Mouse (Mus musculus): ENCODE data around the gene Smn1.
"Not testable (repeated sequence)": the region's sequence is repeated elsewhere in the genome, so short reads cannot be mapped to it uniquely, and the experiment has no call there.

The Smn1 gene

GRCm38 (mm10) chr13:100124423-100125257, at the start of gene Smn1:
TSS of gene Smn1 (plus strand) at chr13:100124852.
- DNase-seq (ENCODE audit: low read depth), result peak; percentile 83

DNA sequence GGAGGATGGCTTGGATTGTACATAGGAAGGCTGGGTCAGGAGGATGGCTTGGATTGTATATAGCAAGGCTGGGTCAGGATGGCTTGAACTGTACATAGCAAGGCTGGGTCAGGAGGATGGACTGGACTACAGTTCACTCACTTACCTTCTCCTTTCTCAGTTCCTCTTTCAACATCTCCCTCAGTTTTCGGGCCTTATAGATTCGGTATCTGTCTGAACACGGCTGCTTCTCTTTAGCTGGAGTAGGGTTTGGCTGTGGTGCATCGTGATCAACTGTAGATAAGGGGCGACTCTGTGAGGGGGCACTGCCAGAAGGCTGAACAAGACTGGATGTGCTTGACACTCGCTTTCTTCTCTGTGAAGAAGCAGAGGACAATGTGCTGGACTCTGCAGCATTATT, 25.8 kb upstream of the Smn1 start:
- DNase-seq (ENCODE audit: low read depth), result no peak

GRCm38 (mm10) chr13:100103052-100103658, 21.5 kb upstream of the Smn1 start:
- DNase-seq (ENCODE audit: low read depth), result no peak

DNA sequence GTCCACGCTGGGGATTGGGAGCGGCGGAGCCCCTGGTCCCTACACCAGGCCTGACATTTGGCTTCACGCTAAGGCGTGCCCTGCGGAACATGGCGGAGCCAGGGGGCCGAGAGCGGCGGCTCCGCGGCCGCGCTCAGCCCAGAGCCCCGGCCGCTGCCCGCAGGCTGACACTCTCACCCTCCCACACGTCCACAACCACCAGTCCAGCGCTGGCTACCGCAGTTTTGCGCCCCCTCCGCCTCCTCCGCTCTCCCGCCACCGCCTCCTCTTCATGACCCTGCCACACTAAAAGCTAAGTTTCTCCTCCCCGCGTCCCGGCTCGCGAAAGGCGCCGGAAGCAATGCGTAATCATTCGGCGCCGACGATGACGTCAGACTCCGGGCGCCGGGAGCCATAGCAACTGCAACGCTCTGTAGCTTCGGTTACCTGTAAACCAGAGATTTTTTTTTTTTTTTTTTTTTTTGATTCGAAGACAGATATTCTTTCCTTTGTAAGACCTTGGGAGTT, 20.9 kb upstream of the Smn1 start, which contains the start of gene Bdp1:
Gene Bdp1 (minus strand): TSS at position 323 of the 507 bp plus-strand sequence.
- peak; percentile 85 for DNase-seq (ENCODE audit: low read depth)

DNA sequence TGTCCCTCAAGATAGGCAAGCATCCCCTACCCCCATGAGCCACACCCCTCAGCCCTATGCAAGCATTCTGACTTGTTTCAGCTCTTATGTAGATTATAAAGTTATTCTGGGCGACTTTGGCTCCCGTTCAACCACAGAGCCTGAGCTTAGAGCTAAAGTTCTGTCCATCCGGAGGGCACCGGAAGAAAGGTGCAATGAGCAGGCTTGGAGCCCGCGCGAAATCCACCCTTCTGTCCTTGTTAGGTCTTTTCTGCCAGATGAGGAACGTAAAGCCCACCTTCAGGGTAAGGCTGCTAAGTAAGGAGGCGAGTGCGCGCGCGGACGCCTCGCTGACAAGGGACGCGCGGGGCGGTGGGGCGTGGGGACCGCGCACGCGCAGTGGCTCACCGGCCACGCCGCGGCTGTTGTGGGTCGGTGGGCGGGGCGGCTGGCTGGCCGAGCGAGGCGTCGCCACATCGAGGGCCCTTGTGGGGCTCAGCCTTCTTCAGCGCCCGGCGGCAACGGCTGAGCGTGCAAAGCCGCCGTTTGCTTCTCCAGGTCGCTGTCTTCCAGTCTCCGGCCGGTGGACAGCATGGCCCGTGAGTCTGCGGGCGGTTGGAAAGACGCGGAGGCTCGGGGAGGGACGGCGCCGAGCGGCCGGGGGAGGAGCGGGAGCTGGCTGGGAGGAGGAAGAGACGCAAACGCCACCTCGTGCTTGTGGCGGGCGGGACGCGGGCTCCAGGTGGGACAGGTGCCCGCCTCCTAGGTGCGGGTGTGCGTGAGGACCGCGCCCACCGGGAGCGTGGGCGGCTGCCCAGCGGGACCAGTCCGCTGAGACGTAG, 16.8 kb upstream of the Smn1 start, which contains the start of gene Serf1:
Gene Serf1 (plus strand): TSS at position 361 of the 821 bp plus-strand sequence.
- DNase-seq (ENCODE audit: low read depth), result no peak

- no peak for DNase-seq (ENCODE audit: low read depth)
Observed at GRCm38 (mm10) chr13:100112218-100112972, 12.3 kb upstream of the Smn1 start.

GRCm38 (mm10) chr13:100123970-100124369, 682 bp upstream of the Smn1 start:
- no peak for DNase-seq (ENCODE audit: low read depth)

DNA sequence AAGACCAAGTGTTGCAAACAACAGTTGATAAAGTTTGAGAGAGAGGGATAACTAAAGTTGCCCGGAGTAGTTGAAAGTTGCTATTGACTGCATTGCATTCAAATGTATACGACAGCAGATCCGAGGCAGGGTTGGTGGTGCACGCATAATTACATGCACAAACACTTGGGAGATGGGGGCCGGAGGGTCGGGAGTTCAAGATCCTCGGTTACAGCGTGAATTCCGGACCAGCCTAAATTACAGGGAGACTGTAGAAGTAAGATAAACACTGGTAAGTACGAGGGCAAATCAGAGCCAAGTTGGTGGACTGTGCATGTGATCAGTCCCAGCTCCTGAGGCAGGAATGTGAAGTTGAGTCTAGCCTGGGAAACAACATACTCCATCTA, 599 bp downstream of the Smn1 start:
- DNase-seq (ENCODE audit: low read depth), result no peak

- DNase-seq (ENCODE audit: low read depth), result no peak
Observed at GRCm38 (mm10) chr13:100141646-100142314, 17.1 kb downstream of the Smn1 start.

DNA sequence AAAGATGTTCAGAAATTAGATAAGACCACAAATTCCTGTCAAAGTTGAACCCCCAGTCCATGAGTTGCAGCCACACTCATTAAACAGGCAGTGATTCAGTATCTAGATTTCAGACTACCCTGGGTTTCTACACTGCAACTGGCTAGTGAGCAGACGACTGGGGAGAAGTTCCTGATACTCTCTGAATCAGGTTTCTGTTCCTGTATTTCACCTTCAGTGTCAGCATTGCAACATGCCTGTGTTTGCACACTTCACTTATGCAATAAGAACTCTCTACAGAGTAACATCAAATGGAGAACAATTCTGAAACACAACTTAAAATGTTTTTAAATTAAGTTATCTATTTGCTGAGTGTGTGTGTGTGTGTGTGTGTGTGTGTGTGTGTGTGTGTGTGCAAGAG, 28.0 kb downstream of the Smn1 start:
- DNase-seq (ENCODE audit: low read depth), result peak; percentile 34

DNA sequence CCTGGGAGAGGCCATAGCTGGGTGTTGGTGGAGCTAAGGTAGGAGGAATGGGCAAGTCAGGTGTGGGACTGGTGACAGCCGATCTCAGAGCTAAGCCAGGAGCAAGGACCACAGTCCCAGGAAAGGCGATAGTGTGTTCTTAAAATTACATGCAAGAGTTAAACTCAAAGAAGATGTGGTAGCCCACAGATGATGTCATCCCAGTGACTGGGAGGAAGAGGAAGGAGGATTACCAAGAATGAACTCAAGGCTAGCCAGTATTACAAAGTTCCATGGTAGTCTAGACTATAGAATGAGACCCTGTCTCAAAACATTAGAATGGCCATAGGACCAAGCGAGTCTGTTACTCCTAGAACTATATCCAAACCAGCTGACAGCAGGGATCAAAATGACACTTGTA, 32.0 kb downstream of the Smn1 start:
- no peak for DNase-seq (ENCODE audit: low read depth)

DNA sequence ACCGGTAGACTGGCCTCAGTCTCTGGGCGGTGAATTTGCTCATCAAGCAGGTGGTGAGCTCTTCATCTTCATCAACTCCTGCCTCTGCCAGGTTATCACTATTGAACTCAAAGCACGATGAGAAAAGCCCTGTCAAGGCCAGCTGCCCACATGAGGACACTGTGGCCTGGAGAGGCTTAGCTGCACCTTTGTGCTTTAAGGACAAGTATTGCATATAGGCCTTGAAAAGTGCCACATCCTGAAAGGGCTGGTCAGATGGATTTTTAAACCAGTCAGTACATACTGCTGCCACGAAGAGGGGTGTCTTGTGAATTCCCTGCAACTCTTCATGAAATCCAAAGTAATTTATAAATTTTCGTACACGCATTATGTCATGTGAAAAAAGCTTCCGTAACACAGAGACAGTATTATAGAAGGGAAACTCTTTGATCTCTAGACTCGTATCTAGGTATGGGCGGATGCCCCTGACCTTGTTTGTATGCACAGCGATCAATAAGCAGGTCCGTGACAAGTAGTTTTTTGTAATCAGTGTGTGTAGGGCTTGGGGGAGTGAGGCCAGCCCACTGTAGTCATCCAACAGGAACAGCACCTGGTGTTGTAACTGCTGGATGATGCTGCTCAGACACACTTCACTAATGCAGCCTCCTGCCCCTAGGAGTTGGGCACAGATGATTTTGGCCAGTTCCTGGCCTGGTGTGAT, 36.7 kb downstream of the Smn1 start:
- not testable (repeated sequence) for DNase-seq (ENCODE audit: low read depth)

- DNase-seq (ENCODE audit: low read depth), result not testable (repeated sequence)
Observed at GRCm38 (mm10) chr13:100162467-100162866, 37.8 kb downstream of the Smn1 start.

GRCm38 (mm10) chr13:100166378-100166777, 41.7 kb downstream of the Smn1 start:
- not testable (repeated sequence) for DNase-seq (ENCODE audit: low read depth)

- not testable (repeated sequence) for DNase-seq (ENCODE audit: low read depth)
Observed at GRCm38 (mm10) chr13:100174360-100174759, 49.7 kb downstream of the Smn1 start.

DNA sequence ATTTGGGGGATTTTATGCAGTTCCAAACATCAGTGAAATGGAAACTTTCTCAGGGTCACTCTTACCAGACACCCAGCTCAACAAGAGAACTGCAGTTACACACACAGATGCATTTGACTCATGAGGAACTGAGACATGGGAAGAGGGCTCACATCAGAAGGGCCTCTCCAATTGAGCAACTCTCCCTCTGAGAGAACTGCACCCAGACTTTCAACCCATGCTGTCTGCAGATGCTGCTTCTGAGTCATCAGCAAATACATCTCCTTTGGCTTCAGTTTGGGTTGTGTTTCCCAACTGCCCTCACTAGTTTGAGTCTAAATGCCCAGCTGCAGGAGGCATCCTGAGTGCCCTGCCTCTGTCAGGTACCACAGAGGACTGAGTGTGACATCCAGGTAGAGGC, 58.5 kb downstream of the Smn1 start:
- DNase-seq (ENCODE audit: low read depth), result peak; percentile 13
